Mouse (Mus musculus) small intestine, adult 2 months (tissue): Measurements from ENCODE around the gene Vti1a.

Experiments
- CTCF ChIP-seq: fragments of 200-500 bp; IDR thresholded peaks from 2 replicates; pipeline ENCODE4 v1.5.1; 2012; ENCODE audit warnings: low read depth, mild to moderate bottlenecking, control low read depth, inconsistent platforms, low read length, moderate library complexity, mixed read lengths; ENCODE audit not compliant: insufficient replicate concordance, insufficient read length; ENCODE audit errors: extremely low read depth
- POLR2A ChIP-seq: fragments of 200-500 bp; IDR thresholded peaks from 2 replicates; pipeline ENCODE4 v1.6.1; 2012; ENCODE audit warnings: low read depth, mild to moderate bottlenecking, control low read depth, inconsistent platforms, low read length, moderate library complexity

- no peak for TF ChIP-seq CTCF
- no peak for TF ChIP-seq POLR2A
These were observed 185.9 kb downstream of the Vti1a start for GRCm38 (mm10) chr19:55501985-55502384.
